Mouse (Mus musculus) lung, postnatal 0 days (tissue): Measurements from ENCODE around the gene Prom1. TPM values are rescaled to one million over a fixed set of nuclear protein-coding genes. Genes with fewer than 3 reads are reported as not detected.

ENCODE experiments used
- ATAC-seq: fragments of 200-750 bp; cut with Nextera tagmentation; 2 replicates; pipeline ENCODE4 v1.8.0; 2017; ENCODE audit warnings: moderate library complexity
- DNase-seq: peaks from one replicate; pipeline ENCODE4 v3.0.0-alpha.2; 2016; ENCODE audit warnings: low spot score
- H3K27ac ChIP-seq: fragments of 300-500 bp; sonication (generic); 2 replicates; pipeline ENCODE4 v1.5.1; 2014; ENCODE audit warnings: antibody characterized with exemption, mild to moderate bottlenecking, low read length, mixed read lengths
- H3K27me3 ChIP-seq: fragments of 300-500 bp; sonication (generic); replicated peaks from 2 replicates; pipeline ENCODE4 v1.6.1; 2014; ENCODE audit warnings: low read length, mixed read lengths; ENCODE audit not compliant: insufficient read depth
- H3K36me3 ChIP-seq: fragments of 300-500 bp; sonication (generic); 2 replicates; pipeline ENCODE4 v1.6.1; 2014; ENCODE audit warnings: low read length, mixed read lengths; ENCODE audit not compliant: insufficient read depth
- H3K4me1 ChIP-seq: fragments of 300-500 bp; sonication (generic); 2 replicates; pipeline ENCODE4 v1.6.1; 2014; ENCODE audit warnings: antibody characterized with exemption, low read depth, low read length, mixed read lengths; ENCODE audit not compliant: insufficient read depth
- H3K4me2 ChIP-seq: fragments of 300-500 bp; sonication (generic); replicated peaks from 2 replicates; pipeline ENCODE4 v1.6.1; 2014; ENCODE audit warnings: low read depth, mild to moderate bottlenecking, low read length, moderate library complexity, mixed read lengths
- H3K4me3 ChIP-seq: fragments of 300-500 bp; sonication (generic); 2 replicates; pipeline ENCODE4 v1.5.1; 2014; ENCODE audit warnings: low read depth, low read length
- H3K9ac ChIP-seq: fragments of 300-500 bp; sonication (generic); replicated peaks from 2 replicates; pipeline ENCODE4 v1.6.1; 2014; ENCODE audit warnings: low read depth, mild to moderate bottlenecking
- H3K9me3 ChIP-seq: fragments of 300-500 bp; sonication (generic); 2 replicates; pipeline ENCODE4 v1.6.1; 2016; ENCODE audit warnings: low read length, mixed read lengths
- CTCF ChIP-seq: IDR thresholded peaks from 2 replicates; pipeline ENCODE4 v1.5.1; 2016; ENCODE audit warnings: antibody characterized with exemption, mild to moderate bottlenecking
- EP300 ChIP-seq: IDR thresholded peaks from 2 replicates; pipeline ENCODE4 v1.6.1; 2016; ENCODE audit warnings: antibody characterized with exemption, mild to moderate bottlenecking, control low read depth
- WGBS: fragments of 180-500 bp; shearing (Covaris S2); extraction: QIAGEN DNeasy Blood & Tissue Kit; methylation state at CpG from one replicate; pipeline ENCODE4 v1.1.7; 2014; 5-methylcytosine and 5-hydroxymethylcytosine counted together
- polyA plus RNA-seq: library from polyadenylated mRNA; unstranded; fragments of >200 nt; fragmentation: Nextera tagmentation; extraction: Ambion mirVana; gene quantifications from 2 replicates; pipeline ENCODE4 v1.2.1, GENCODE M21; 2015

The Prom1 gene
- polyA plus RNA-seq, 1 experiment from 2014 or later = 22.9 TPM

GRCm38 (mm10) chr5:43948748-43949275 is 153.0 kb downstream of the Prom1 start:
- peak overlapping the region; percentile 84 for H3K27ac ChIP-seq
- DNase-seq (peak; percentile 82), ATAC-seq (peak; percentile 55)
- no peaks in the 10 kb centered on the region for H3K27me3 ChIP-seq
- no peaks in the 10 kb centered on the region for H3K36me3 ChIP-seq
- peak overlapping the region; percentile 50 for H3K4me2 ChIP-seq
- peak overlapping the region; percentile 23; the same call in 1 of the 2 replicates for H3K9ac ChIP-seq
- H3K4me3 ChIP-seq = peak overlapping the region; percentile 25
- peak; percentile 65 for TF ChIP-seq EP300
- no peak for TF ChIP-seq CTCF
- peaks cover 5% of the 10 kb centered on the region; the same call in 1 of the 2 replicates for H3K4me1 ChIP-seq
- WGBS = 2% methylated on average over 8 of the region's 8 CpGs
- no peaks in the 10 kb centered on the region for H3K9me3 ChIP-seq

GRCm38 (mm10) chr5:43948111-43948743 is 153.6 kb downstream of the Prom1 start:
- H3K36me3 ChIP-seq = no peaks in the 10 kb centered on the region
- WGBS = 3% methylated on average over 27 of the region's 27 CpGs
- no peak overlapping the region for H3K9ac ChIP-seq
- H3K4me2 ChIP-seq = peak overlapping the region; percentile 50
- H3K4me1 ChIP-seq = peaks cover 5% of the 10 kb centered on the region; the same call in 1 of the 2 replicates
- peak overlapping the region; percentile 25 for H3K4me3 ChIP-seq
- no peaks in the 10 kb centered on the region for H3K27me3 ChIP-seq
- ATAC-seq (peak; percentile 99), DNase-seq (peak; percentile 96)
- no peak for TF ChIP-seq CTCF
- TF ChIP-seq EP300 = peak; percentile 70
- H3K9me3 ChIP-seq = no peaks in the 10 kb centered on the region
- H3K27ac ChIP-seq = peak overlapping the region; percentile 84

- Histone ChIP-seq H3K9me3 (no peaks in the 10 kb centered on the region), H3K9ac (no peak overlapping the region), H3K4me2 (peak overlapping the region; percentile 50; the same call in 1 of the 2 replicates), H3K4me3 (no peak overlapping the region), H3K27me3 (no peaks in the 10 kb centered on the region), H3K4me1 (peaks cover 5% of the 10 kb centered on the region; the same call in 1 of the 2 replicates), H3K27ac (peak overlapping the region; percentile 84), H3K36me3 (no peaks in the 10 kb centered on the region)
- TF ChIP-seq CTCF (no peak), EP300 (no peak)
- WGBS = 17% methylated on average over 9 of the region's 9 CpGs
- ATAC-seq (no peak), DNase-seq (peak; percentile 9)
Observed at GRCm38 (mm10) chr5:43947330-43947977, 154.4 kb downstream of the Prom1 start.

Other genes with a start within 250 kb of the Prom1 start
- gene Cd38, start 233.5 kb downstream of the Prom1 start, polyA plus RNA-seq = 33.0 and 42.2 TPM in 2 replicates
- gene Gm7879, start 188.9 kb downstream of the Prom1 start, polyA plus RNA-seq = not detected in 2 replicates
- gene Fgfbp1, start 120.3 kb downstream of the Prom1 start, polyA plus RNA-seq = 67.6 and 90.5 TPM in 2 replicates
- 31.3 and 31.8 TPM in 2 replicates for gene Tapt1, start 124.6 kb upstream of the Prom1 start, polyA plus RNA-seq